Mouse (Mus musculus) G1E (cell line): Measurements from ENCODE around the gene Frat2.
A peak's percentile ranks its signal among the peaks of the same experiment; 100 is the strongest.

Experiments used
- CTCF ChIP-seq: IDR thresholded peaks from 2 replicates; pipeline ENCODE4 v1.5.1; 2012; ENCODE audit warnings: low read depth, low read length, inconsistent platforms, mixed read lengths
- GATA2 ChIP-seq: IDR thresholded peaks from 2 replicates; pipeline ENCODE4 v1.6.1; 2012; ENCODE audit warnings: low read depth, low read length, inconsistent platforms, borderline replicate concordance
- POLR2AphosphoS5 ChIP-seq: IDR thresholded peaks from 2 replicates; pipeline ENCODE4 v1.6.1; 2012; ENCODE audit warnings: low read depth, low read length, inconsistent platforms; ENCODE audit not compliant: insufficient replicate concordance

- TF ChIP-seq CTCF (peak; percentile 11; the same call in 1 of the 2 replicates), GATA2 (no peak), POLR2AphosphoS5 (no peak)
Observed at GRCm38 (mm10) chr19:41844345-41844744, 3.6 kb downstream of the Frat2 start.
